Mouse (Mus musculus): Measurements from ENCODE around the gene Gm47283.
"Not testable (repeated sequence)": the region's sequence is repeated elsewhere in the genome, so short reads cannot be mapped to it uniquely, and the experiment has no call there.

The Gm47283 gene

GRCm38 (mm10) chrY:90784438-90784837 is at the start of gene Gm47283:
Gene Gm47283 (plus strand): TSS chrY:90784738.
- DNase-seq: not testable (repeated sequence)

DNA sequence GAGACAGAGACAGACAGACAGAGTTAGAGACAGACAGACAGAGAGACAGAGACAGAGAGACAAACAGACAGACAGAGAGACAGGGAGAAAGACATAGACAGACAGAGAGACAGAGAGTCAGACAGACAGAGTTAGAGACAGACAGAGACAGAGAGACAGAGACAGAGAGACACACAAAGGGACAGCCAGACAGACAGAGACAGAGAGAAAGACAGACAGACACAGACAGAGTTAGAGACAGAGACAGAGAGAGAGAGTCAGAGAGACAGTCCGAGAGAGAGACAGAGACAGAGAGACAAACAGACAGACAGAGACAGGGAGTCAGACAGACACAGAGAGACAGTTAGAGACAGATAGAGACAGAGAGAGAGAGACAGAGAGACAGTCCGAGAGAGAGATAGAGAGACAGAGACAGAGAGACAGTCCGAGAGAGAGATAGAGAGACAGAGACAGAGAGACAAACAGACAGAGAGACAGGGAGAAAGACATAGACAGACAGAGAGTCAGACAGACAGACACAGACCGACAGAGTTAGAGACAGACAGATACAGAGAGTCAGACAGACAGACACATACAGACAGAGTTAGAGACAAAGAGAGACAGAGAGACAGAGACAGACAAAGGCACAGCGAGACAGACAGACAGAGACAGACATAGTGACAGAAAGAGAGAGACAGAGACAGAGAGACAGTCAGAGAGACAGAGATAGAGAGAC is 49.2 kb upstream of the Gm47283 start:
- DNase-seq: peak; percentile 36

- peak; percentile 38 for DNase-seq
Observed at GRCm38 (mm10) chrY:90736217-90737000, 48.1 kb upstream of the Gm47283 start.

GRCm38 (mm10) chrY:90737606-90738430 is 46.7 kb upstream of the Gm47283 start:
- peak; percentile 58 for DNase-seq

DNA sequence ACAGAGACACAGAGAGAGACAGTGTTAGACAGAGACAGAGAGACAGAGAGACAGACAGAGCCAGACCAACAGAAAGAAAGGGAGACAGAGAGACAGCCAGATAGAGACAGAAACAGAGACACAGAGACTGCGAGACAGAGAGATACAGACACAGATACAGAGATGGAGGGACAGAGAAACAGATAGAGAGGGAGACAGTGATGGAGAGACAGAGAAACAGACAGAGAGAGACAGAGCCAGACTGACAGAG is 46.2 kb upstream of the Gm47283 start:
- no peak for DNase-seq

DNA sequence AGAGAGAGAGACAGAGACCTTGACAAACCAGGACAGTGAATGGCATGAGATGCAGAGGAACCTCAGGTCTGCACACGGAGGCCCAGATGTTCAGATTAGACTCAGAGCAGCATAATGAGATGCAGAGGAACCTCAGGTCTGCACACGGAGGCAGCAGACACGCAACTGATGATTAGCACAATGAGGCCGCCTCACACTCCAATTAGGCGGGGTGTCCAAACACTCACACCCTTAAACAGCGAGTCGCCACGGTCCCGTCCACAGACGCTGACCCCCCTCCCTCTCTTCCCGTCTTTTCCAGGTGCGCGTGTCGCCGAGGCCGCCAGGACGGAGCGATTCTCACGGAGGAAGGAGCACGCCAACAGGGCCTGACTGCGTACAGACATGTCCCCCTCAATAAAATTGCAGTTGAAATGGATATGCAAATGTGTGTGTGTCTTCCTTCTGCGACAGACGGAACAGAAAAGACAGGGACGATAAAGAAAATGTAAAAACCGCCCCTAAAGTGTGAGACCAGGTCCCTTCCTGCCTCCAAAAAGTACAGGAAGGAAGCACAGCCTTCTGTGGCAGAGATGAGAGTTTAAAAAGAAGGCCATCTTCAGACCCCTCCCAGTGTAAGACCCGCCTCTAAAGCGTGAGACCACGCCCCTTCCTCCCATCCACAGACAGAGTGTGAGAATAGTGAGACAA is 45.6 kb upstream of the Gm47283 start:
- peak; percentile 75 for DNase-seq

- DNase-seq: peak; percentile 79
Observed at GRCm38 (mm10) chrY:90739531-90740012, 45.0 kb upstream of the Gm47283 start.

GRCm38 (mm10) chrY:90740013-90740561 is 44.5 kb upstream of the Gm47283 start:
- DNase-seq: peak; percentile 90

DNA sequence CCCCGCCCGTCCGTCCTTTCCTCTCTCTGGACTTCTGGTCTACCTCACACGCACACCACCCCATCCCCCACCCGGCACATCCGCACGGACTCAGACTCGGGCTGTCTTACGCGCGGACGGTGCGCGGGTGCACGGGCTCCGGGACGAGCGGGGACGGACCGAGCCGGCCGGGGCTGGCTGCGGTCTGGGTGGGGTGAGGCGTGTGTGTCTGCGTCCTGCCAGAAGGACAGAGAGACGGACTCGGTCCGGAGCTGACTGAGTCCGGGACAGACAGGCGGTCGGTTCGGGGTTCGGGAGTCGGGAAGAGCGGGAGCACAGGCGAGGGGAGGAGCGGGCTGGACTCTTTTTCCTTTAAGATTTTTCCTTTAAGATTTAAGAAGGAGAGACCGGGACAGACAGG is 43.5 kb upstream of the Gm47283 start:
- peak; percentile 81 for DNase-seq

GRCm38 (mm10) chrY:90741452-90742260 is 42.9 kb upstream of the Gm47283 start:
- peak; percentile 67 for DNase-seq

DNA sequence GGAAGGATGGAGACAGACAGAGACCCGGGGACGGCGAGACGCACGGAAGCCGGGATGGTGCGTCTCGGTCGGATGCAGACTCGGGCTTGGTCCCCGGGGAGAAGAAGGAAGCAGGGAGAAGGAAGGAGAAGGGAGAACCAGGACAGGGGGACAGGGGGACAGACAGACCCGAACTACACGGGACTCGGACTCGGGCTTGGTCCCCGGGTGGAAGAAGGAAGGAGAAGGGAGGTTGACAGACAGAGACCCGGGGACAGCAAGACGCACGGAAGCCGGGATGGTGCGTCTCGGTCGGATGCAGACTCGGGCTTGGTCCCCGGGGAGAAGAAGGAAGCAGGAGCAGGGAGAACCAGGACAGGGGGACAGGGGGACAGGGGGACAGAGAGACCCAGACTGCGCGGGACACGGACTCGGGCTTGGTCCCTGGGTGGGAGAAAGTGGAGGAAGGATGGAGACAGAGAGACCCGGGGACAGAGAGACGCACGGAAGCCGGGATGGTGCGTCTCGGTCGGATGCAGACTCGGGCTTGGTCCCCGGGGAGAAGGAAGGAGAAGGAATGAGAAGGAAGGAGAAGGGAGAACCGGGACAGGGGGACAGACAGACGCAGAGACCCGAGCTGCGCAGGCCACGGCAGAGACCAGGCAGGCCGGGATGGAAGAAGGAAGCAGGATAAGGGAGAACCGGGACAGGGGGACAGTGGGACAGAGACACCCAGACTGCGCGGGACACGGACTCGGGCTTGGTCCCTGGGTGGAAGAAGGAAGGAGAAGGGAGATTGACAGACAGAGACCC is 42.1 kb upstream of the Gm47283 start:
- DNase-seq: peak; percentile 51

DNA sequence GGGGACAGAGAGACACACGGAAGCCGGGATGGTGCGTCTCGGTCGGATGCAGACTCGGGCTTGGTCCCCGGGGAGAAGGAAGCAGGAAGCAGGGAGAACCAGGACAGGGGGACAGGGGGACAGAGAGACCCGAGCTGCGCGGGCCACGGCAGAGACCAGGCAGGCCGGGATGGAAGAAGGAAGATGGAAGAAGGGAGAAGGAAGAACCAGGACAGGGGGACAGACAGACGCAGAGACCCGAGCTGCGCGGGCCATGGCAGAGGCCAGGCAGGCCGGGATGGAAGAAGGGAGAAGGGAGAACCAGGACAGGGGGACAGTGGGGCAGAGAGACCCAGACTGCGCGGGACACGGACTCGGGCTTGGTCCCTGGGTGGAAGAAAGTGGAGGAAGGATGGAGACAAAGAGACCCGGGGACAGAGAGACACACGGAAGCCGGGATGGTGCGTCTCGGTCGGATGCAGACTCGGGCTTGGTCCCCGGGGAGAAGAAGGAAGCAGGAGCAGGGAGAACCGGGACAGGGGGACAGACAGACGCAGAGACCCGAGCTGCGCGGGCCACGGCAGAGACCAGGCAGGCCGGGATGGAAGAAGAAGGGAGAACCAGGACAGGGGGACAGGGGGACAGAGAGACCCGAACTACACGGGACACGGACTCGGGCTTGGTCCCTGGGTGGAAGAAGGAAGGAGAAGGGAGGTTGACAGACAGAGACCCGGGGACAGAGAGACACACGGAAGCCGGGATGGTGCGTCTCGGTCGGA is 41.3 kb upstream of the Gm47283 start:
- DNase-seq: peak; percentile 16

DNA sequence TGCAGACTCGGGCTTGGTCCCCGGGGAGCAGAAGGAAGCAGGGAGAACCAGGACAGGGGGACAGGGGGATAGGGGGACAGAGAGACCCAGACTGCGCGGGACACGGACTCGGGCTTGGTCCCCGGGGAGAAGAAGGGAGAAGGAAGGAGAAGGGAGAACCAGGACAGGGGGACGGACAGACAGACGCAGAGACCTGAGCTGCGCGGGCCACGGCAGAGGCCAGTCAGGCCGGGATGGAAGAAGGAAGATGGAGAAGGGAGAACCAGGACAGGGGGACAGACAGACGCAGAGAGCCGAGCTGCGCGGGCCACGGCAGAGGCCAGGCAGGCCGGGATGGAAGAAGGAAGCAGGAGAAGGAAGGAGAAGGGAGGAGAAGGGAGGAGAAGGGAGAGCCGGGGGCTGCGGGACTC is 40.7 kb upstream of the Gm47283 start:
- DNase-seq: no peak

- peak; percentile 92 for DNase-seq
Observed at GRCm38 (mm10) chrY:90744381-90744981, 40.1 kb upstream of the Gm47283 start.

DNA sequence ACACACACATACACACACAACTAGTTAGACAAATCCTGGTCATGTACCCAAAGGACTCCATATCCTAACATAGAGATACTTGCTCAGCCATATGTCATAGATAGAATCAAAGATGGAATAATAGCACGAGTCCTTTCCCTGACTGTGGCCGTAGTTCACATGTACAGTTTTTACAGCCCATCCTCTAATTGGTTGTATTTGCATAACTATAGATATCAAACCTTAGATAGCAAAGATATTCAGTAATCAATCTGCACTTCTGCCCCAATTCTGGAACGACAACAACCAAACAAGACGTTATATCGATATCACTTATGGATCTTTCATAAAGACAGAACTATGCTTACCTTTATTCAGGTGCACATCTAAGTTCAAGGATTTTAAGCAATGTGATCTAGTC is 39.3 kb upstream of the Gm47283 start:
- peak; percentile 4 for DNase-seq

DNA sequence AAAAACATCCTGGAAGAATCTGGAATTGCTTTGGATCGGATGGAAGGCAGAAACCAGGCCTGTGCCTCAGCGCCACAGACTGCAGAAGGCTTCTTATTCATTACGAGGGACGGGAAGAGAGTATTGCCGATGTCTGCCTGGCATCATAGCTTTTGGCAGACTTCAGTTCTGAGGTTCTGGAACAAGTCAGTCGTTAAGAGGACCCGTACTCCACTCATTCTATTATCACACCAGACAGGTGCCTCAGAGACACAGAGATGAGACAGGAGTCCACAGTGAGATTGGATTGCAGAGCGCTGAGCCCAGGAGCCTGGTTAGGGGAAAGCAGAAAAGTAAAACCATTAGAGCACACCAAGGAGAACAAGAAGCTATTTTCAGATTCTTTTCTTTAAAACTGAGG is 29.8 kb upstream of the Gm47283 start, which contains the start of gene Gm21860:
Gene Gm21860 (minus strand): TSS at position 101 of the 400 bp plus-strand sequence.
- not testable (repeated sequence) for DNase-seq

DNA sequence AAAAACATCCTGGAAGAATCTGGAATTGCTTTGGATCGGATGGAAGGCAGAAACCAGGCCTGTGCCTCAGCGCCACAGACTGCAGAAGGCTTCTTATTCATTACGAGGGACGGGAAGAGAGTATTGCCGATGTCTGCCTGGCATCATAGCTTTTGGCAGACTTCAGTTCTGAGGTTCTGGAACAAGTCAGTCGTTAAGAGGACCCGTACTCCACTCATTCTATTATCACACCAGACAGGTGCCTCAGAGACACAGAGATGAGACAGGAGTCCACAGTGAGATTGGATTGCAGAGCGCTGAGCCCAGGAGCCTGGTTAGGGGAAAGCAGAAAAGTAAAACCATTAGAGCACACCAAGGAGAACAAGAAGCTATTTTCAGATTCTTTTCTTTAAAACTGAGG is 54.5 kb downstream of the Gm47283 start, which contains the start of gene Gm21748:
Gene Gm21748 (minus strand): TSS at position 101 of the 400 bp plus-strand sequence.
- not testable (repeated sequence) for DNase-seq

Measured in retina, postnatal 1 day (tissue).